Mouse (Mus musculus) layer of hippocampus, adult 9-11 months (tissue): Measurements from ENCODE around the gene Fkbp10.

Experiments
- DNase-seq: peaks from one replicate; pipeline ENCODE4 v3.0.0; 2022

The Fkbp10 gene

DNA sequence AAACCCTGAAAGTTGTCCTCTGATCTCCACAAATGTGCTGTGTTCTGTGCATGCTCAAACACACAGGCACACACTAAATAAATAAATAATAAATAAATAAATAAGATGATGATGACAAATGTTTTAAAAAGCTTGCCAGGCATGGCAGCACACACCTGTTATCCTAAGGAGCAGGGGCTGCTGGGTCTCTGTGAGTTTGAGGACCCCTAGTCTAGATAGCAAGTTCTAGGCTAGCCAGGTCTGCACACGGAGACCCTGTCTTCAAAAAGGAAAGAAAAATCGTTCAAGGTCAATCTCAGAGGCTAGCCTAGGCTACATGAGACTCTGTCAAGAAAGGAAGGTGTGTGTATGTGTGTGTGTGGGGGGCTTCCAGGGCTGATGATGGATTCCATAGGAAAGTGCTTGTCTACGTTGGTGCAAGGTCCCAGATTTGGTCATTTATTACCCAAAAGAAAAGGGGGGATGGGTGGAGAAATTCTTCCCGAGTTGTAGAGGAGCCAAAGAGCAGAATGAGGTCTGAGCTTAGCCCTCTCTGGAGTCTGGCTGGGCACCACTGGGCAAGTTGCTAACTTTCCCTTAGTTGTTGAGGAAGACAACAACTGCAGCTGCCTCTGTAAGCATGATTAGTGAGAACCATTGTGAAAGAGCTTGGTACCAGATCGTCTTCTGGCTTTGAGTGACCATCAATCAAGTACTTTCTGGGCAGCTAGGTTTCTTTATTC lies 21.0 kb upstream of the Fkbp10 start:
- no peak for DNase-seq

DNA sequence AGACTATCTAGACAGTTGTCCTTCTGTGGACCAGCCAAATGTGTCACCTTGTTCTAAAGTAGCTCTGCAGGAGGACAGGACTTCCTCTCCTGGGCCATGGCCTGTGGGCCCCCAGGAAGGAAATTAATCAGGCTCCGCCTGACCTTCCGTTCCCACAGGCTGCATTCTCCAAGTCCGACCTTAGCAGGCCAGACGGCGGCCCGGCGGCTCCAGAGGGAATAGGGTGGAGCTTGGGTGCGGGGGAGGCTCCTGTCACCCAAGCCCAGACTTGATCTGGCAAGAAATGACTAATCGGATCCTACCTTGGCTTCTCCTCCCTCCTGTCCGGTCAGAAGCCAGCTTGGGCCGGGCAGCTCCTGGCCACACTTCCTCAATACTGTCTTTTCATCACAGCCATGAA lies 20.3 kb upstream of the Fkbp10 start:
- no peak for DNase-seq

- DNase-seq: no peak
Observed at GRCm38 (mm10) chr11:100395861-100396631, 19.5 kb upstream of the Fkbp10 start.

- DNase-seq: no peak
Observed at GRCm38 (mm10) chr11:100396886-100397599, 18.5 kb upstream of the Fkbp10 start.

- peak; percentile 100 for DNase-seq
Observed at GRCm38 (mm10) chr11:100397600-100398389, 17.7 kb upstream of the Fkbp10 start, which contains the start of gene Jup. TSS of gene Jup (minus strand) at chr11:100397763.

GRCm38 (mm10) chr11:100398517-100398916 lies 17.0 kb upstream of the Fkbp10 start:
- no peak for DNase-seq

GRCm38 (mm10) chr11:100399320-100399719 lies 16.2 kb upstream of the Fkbp10 start:
- no peak for DNase-seq

DNA sequence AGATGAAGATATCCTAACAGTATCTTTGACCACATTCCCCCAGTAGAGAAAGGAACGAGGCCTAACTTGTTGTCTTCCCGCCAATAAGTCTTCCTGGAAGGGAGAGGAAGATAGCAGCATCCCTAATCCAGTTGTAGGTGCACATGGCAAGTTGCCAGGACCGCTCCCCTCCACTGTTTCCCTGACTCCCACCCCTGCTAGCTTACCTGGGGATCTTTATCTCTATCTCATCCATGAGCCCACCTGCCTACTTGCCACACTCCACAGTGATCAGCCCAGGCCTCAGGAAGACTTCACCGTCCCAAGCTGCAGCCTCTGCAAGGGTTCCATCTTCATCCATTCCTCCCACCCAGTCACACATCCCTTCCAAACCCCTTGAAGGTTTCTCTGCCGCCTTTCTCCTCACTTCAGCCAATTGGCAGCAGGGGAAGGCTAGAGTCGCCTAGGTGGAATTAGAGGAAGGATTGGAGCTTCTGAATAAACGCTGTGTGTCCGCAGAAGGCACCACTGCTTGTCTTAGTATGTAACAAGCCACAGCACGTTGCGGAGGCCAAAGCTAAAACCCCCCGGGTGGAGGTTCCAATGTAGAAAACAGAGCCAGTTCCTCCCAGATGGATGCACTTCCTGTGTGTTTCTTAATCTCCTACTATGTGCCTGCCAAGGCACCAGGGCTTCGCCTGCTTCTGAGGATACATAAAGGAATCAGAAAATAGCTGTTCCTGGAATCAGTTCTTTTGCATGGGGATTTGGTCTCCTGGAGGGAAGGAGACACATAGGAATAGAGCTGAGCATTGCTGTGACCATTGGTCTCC lies 15.6 kb upstream of the Fkbp10 start:
- no peak for DNase-seq

DNA sequence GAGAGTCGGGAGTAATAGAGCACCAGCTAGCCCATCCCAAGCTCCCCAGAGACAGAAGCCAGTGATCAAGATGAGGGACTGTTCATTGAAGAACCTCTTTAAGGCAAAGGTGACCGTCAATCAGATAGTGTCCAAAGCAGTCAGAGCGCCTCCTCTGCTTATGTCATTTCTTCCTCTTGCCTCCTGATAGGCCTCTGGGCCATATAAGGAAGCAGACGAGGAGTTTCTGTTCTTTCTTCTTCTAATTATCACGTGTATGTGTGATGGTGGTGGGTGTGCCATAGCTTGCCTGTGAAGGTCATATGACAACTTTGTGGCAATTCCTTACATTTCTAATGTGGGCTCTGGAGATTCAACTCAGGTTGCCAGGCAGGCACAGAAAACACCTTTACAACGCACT lies 14.7 kb upstream of the Fkbp10 start:
- DNase-seq: peak; percentile 55

DNA sequence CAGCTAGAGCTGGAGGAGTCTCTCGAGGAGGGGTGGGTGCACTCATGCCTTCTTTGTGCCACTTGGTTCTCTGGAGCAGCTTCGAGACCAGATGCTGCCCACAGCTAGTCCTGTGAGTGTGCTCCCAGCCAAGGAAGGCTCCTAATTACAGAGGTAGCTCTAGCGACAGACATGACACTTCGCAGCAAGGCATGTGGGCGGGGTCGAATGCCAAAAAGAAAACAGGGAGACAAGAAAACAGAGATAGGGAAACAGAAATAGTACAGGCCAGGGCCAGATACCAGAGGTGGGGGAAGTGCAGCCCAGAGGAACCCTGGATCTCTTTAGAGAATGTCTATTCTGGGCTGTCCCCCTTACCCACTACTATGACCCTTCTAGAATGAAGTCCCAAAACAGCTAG lies 13.3 kb upstream of the Fkbp10 start:
- no peak for DNase-seq

- DNase-seq: no peak
Observed at GRCm38 (mm10) chr11:100402682-100403081, 12.8 kb upstream of the Fkbp10 start.

GRCm38 (mm10) chr11:100403445-100404134 lies 11.9 kb upstream of the Fkbp10 start:
- no peak for DNase-seq

GRCm38 (mm10) chr11:100404456-100405074 lies 10.9 kb upstream of the Fkbp10 start:
- DNase-seq: no peak

DNA sequence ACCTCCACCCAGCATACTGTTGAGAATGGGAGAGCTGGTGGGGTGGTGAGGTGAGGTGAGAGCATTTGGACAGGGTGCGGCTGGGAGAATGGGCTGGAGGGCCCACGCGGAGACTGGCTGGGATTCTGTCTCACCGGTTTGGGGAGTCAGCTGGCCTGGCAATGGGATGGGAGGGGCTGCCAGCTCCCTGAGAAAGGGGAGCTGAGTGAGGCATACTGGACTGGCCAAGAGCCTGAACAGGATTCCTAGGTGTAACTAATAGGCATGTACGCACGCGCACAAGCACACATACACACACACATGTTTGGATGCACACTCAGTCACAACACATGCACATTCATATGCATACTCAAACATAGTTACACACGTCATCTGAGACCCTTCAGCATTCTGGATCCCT lies 9.2 kb upstream of the Fkbp10 start:
- DNase-seq: no peak

GRCm38 (mm10) chr11:100406995-100407705 lies 8.3 kb upstream of the Fkbp10 start:
- no peak for DNase-seq

DNA sequence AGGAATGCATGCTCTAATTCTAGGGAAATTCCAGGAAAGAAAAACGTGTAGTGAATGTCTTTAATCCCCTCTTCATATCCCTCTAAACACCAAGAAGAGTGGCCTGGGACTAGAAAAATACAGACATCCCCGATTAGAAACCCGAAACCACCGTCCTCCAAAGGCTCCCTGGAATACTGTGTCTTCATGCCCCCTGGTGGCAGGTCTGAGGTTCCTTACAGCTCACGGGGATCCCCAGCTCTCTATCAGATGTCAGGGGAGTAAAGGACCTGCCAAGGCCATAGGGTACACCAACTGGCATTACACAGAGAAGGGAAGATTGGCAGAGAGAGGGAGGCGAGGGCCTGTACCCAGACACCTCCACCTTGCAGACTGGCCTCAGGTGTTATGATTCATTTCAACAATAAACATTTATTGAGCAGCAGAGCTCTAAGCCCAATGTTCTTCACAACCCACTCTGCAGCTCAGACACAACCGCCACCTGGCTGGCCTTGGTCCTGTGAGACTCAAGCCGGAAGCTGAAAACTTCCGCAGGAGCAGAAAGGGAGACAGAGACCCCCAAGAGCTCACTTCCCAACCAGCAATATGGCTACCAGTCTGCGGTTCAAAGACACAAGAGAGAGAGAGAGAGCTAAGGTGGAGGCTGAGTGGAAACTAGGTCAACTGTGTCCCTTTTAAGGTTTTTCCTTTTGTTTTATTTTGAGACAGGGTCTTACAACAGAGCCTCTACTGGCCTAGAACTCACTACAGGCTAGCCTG lies 7.2 kb upstream of the Fkbp10 start:
- no peak for DNase-seq

DNA sequence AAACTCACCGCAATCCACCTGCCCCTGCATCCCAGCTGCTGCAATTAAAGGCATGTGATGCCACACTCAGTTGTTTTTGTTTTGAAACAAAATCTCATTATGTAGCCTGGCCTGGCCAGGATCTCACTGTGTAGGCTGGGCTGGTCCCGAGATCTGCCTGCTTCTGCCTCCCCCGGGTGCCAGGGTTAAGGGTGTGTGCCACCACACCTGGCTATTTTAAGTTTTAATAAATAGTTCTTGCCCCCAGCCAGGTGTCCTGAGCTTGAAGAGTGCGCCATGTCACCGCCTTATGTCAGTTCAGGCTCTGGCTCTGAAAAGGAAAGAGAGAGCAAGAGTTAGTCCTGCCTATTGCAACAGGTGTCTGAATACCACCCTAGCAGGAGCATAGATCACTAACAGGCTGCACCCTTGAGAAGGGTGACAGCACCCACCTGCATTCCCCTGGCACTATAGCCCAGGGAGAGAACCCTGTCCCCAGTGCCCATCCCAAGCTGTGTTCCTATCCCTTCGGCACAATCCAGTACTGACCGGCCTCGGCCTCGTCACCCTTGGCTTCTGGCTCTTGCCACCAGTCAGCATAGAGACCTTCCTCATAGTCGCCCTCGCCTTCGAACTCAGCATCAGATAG lies 6.5 kb upstream of the Fkbp10 start:
- DNase-seq: no peak

GRCm38 (mm10) chr11:100409686-100410085 lies 5.8 kb upstream of the Fkbp10 start:
- DNase-seq: no peak

- DNase-seq: peak; percentile 58
Observed at GRCm38 (mm10) chr11:100411736-100412135, 3.8 kb upstream of the Fkbp10 start.
